Mouse (Mus musculus): Measurements from ENCODE around the gene Inhbc.

Gene Inhbc

DNA sequence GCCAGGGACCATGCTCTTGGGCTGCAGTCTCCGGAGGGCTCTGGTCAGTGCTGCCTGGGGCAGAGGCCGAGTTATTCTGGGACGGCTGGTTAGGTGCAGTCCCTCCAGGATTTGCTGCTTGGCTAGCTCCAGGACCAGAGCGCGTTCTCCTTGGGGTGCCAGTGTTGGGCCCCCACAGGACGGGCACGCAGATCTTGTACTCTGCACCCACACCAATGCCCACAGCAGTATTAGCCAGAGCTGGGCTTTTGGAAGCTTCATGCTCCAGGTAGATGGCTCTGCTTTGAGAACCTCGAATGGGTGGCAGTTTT lies 19.0 kb downstream of the Inhbc start:
- no peak for DNase-seq

DNA sequence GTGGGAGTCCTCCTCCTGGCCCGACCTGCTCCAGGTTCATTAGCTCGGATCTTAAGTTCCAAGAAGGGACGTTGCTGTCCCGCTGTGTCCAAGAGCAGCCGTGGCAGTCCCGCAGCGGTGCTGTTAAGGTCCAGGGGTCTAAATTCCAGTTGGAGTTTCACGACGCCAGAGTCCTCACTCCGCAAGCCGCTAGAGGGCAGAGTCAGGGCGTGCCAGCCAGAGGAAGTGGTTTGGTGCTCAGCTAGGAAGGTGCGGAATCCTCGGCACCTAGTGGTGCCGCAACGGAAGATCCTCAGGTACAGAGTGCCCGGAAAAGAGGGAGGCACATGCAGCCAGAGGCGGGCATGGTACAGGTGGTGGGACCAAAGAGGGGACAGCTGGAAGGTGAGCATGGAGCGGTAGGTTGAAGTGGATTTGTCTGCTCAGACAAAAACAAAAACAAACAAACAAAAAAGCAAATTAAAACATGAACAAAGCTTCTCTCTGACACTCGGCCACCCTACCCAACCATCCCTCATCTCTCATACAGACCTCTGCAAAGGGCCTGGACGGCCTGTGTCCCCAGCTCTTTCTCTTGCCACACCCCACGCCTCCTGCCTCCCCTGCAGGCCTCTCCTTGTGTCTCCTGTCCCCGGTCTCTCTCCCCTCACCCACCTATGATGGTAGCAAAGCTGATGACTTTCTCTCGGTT lies 19.5 kb downstream of the Inhbc start:
- peak; percentile 67 for DNase-seq

DNA sequence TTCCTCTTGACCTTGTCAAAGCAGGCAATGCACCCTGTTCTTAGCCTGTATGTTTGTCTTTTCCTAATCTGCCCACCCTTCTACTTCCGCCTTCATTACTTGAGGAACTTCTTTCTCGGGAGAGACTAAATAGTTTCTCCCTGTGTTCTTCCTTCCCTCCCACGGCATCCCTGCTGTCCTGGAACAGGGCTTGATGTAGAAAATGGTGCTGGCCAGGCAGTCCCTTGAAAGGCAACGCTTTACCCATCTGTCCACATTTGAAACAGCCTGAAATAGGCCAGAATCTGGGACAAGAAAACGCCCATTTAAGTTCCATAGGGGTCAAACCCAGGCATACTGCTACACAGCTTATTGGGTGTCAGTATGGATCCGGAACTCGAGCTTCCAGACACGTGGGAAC lies 20.4 kb downstream of the Inhbc start:
- DNase-seq, result no peak

- no peak for DNase-seq
Observed at GRCm38 (mm10) chr10:127348957-127349356, 21.3 kb downstream of the Inhbc start.

- DNase-seq, result no peak
Observed at GRCm38 (mm10) chr10:127346173-127346572, 24.1 kb downstream of the Inhbc start.

DNA sequence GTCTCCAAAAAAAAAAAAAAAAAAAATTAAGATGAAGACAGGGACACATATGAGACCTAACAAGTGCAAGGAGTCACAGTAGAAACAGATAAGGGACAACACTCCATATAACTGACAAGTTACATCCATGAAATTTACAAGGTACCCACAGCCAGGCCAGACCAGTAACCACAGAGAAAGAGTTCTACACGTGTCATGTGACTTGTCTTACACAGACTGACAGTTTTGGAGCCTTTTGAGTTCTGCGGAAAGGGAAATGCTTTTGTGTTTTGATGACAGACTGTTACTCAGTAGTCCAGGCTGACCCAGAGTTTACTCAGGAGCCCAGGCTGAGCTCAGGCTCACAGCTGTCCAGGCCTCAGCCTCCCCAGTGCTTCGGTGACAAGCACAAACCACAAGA lies 27.2 kb downstream of the Inhbc start:
- DNase-seq, result no peak

GRCm38 (mm10) chr10:127341891-127342639 lies 28.2 kb downstream of the Inhbc start, which contains the start of gene Gli1:
Gli1 (minus strand) TSS chr10:127341974.
- peak; percentile 75 for DNase-seq

- no peak for DNase-seq
Observed at GRCm38 (mm10) chr10:127341360-127341690, 28.9 kb downstream of the Inhbc start.

GRCm38 (mm10) chr10:127340577-127341359 lies 29.5 kb downstream of the Inhbc start:
- DNase-seq, result no peak

- no peak for DNase-seq
Observed at GRCm38 (mm10) chr10:127339683-127340576, 30.3 kb downstream of the Inhbc start.

GRCm38 (mm10) chr10:127338930-127339682 lies 31.1 kb downstream of the Inhbc start:
- DNase-seq, result peak; percentile 82

DNA sequence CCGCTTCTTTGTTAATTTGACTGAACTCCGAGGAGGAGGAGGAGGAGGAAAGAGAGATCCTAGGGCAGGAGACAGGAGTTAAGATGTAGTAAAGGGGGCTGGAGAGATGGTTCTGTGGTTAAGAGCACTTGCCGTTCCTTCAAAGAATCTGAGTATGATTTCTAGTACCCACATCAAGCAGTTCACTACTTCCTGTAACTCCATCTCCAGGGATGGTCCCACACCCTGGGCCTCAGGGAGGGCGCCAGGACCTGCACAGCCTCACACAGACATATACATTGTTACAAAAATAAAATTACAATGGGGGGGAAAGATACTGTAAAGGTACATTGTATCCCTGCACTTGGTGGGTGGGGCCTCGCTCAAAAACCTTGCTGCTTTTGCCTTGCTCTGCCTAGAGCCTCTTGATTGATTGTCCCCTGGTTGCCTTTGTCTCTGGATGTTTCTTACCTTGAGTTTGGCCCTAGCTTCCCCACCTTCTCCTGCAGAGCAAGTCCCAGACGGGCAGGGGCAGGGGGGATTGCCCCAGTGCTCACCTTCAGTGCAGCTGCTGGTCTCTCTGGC lies 32.6 kb downstream of the Inhbc start:
- no peak for DNase-seq

DNA sequence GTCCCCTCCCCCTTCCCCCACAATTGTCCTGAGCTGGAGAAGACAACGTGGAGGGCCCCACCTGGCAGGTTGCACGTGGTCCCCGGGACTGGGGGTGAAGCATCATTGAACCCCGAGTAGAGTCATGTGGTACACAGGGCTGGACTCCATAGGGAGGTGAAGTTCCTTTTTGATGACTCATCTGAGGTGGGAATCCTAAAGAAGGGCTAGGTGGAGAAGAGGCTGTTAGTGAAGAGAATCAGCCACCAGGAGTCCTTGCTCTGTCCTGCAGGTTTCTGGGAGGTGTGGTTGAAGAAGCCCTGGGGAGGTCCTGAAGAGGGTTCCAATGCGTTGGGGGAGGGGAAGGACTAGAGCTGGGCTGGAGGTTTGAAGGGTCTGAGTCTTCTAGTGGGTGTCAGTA lies 33.3 kb downstream of the Inhbc start:
- no peak for DNase-seq

DNA sequence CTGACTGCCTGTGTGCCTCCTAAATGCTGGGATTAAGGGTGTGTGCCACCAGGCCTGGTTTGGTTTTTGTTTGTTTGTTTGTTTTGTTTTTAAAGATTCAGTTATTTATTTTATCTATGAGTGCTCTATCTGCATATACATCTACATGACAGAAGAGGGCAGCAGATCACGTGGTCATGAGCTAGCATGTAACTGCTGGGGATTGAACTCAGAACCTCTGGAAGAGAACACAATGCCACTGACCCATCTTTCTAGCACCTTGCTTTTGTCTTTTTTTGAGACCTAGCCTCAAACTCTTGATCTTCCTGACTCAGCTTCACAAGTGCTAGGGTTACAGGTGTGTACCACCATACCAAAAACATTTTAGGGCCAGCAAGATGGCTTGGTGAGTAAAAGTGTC lies 35.0 kb downstream of the Inhbc start:
- no peak for DNase-seq

- DNase-seq, result no peak
Observed at GRCm38 (mm10) chr10:127333152-127333551, 37.1 kb downstream of the Inhbc start.

- no peak for DNase-seq
Observed at GRCm38 (mm10) chr10:127332211-127332874, 37.9 kb downstream of the Inhbc start.

DNA sequence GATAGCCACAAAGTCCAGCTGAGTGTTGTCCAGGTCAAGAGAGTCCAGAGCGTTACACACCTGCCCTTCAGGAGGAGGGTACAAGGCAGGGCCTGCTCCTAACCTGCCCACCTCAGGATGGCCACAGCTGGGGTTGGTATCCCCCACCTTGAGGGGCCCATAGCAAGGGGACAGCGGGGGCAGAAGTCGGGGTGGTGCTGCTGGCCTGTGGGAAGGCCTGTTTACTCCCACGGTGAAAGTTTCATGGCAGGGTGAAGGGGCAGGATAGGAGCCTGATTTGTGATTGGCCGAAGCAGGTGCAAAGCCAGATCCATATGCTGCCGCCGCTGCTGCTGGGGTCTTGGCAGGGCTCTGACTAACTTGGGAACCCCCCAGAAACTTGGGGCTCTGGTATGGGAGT lies 40.0 kb downstream of the Inhbc start:
- no peak for DNase-seq

- DNase-seq, result no peak
Observed at GRCm38 (mm10) chr10:127327461-127328145, 42.6 kb downstream of the Inhbc start.

DNA sequence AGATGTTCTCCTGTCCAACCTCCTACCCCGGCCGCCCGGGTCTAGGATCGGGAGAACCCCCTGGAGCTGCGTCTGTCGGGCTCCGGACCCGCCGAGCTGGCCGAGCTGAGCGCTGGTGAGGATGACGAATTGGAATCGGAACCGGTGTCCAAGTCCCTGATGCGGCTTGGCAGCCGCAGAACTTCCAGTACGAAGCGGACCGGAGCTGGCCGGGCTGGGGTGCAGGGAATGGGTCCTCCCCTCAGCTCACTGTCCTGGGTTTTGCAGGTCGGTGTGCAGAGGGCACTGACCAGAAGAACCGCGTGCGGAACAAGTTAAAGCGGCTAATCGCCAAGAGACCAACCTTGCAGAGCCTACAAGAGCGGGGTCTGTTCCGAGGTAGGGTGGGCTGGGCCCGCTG lies 43.4 kb downstream of the Inhbc start:
- DNase-seq, result no peak

GRCm38 (mm10) chr10:127326017-127326801 lies 44.0 kb downstream of the Inhbc start:
- DNase-seq, result no peak

Measured in cerebellum, adult 11 months (tissue).